Mouse (Mus musculus): ENCODE measurements around the gene Slc16a13. TPM values are rescaled to one million over a fixed set of nuclear protein-coding genes. Genes with fewer than 3 reads are reported as not detected.

The Slc16a13 gene
- 9.4 and 10.5 TPM in 2 replicates for polyA plus RNA-seq (2015; fragmentation: Nextera tagmentation; extraction: Ambion mirVana)

GRCm38 (mm10) chr11:70220731-70221602 is at the start of gene Slc16a13:
Slc16a13 (minus strand) TSS chr11:70221064.
- Histone ChIP-seq H3K9ac (ENCODE audit: low read length) (peak within 1 kb of the TSS; percentile 85), H3K36me3 (ENCODE audit: control insufficient read depth, insufficient read depth, low read length) (no peaks in the 10 kb centered on the region), H3K9me3 (replicated peaks; ENCODE audit: control insufficient read depth, low read length) (no peaks in the 10 kb centered on the region), H3K4me2 (ENCODE audit: low read depth, low read length) (peak within 1 kb of the TSS; percentile 99), H3K4me3 (replicated peaks; ENCODE audit: low read length) (peak within 1 kb of the TSS; percentile 61), H3K27me3 (ENCODE audit: control insufficient read depth, insufficient read depth, low read length) (peaks cover 7% of the 10 kb centered on the region; the same call in 1 of the 2 replicates), H3K27ac (ENCODE audit: low read length) (peak within 1 kb of the TSS; percentile 90), H3K4me1 (ENCODE audit: control insufficient read depth, insufficient read depth, low read length) (peaks cover 13% of the 10 kb centered on the region)
- under 1% methylated on average over 28 of the region's 28 CpGs for WGBS
- ATAC-seq (ENCODE audit: insufficient read depth, low FRiP score), result peak; percentile 97

- H3K4me1 ChIP-seq (ENCODE audit: control insufficient read depth, insufficient read depth, low read length), result peaks cover 7% of the 10 kb centered on the region; the same call in 1 of the 2 replicates
- H3K36me3 ChIP-seq (ENCODE audit: control insufficient read depth, insufficient read depth, low read length), result no peaks in the 10 kb centered on the region
- H3K9ac ChIP-seq (ENCODE audit: low read length), result no peak overlapping the region
- 74% methylated on average over 1 of the region's 1 CpGs for WGBS
- no peak overlapping the region for H3K4me3 ChIP-seq (replicated peaks; ENCODE audit: low read length)
- no peak for ATAC-seq (ENCODE audit: insufficient read depth, low FRiP score)
- H3K27me3 ChIP-seq (ENCODE audit: control insufficient read depth, insufficient read depth, low read length), result no peaks in the 10 kb centered on the region
- no peak overlapping the region for H3K4me2 ChIP-seq (ENCODE audit: low read depth, low read length)
- peak overlapping the region; percentile 60 for H3K27ac ChIP-seq (ENCODE audit: low read length)
- H3K9me3 ChIP-seq (replicated peaks; ENCODE audit: control insufficient read depth, low read length), result no peaks in the 10 kb centered on the region
Observed at GRCm38 (mm10) chr11:70266405-70266804, 45.5 kb upstream of the Slc16a13 start.

- Histone ChIP-seq H3K27me3 (ENCODE audit: control insufficient read depth, insufficient read depth, low read length) (no peaks in the 10 kb centered on the region), H3K9ac (ENCODE audit: low read length) (no peak overlapping the region), H3K27ac (ENCODE audit: low read length) (peak overlapping the region; percentile 77), H3K4me1 (ENCODE audit: control insufficient read depth, insufficient read depth, low read length) (peaks cover 7% of the 10 kb centered on the region; the same call in 1 of the 2 replicates), H3K4me2 (ENCODE audit: low read depth, low read length) (no peak overlapping the region), H3K36me3 (ENCODE audit: control insufficient read depth, insufficient read depth, low read length) (no peaks in the 10 kb centered on the region), H3K9me3 (replicated peaks; ENCODE audit: control insufficient read depth, low read length) (no peaks in the 10 kb centered on the region), H3K4me3 (replicated peaks; ENCODE audit: low read length) (no peak overlapping the region)
- 50% methylated on average over 4 of the region's 4 CpGs for WGBS
- no peak for ATAC-seq (ENCODE audit: insufficient read depth, low FRiP score)
Observed at GRCm38 (mm10) chr11:70265819-70266218, 45.0 kb upstream of the Slc16a13 start.

GRCm38 (mm10) chr11:70265252-70265651 is 44.4 kb upstream of the Slc16a13 start:
- Histone ChIP-seq H3K9ac (ENCODE audit: low read length) (no peak overlapping the region), H3K4me2 (ENCODE audit: low read depth, low read length) (no peak overlapping the region), H3K27me3 (ENCODE audit: control insufficient read depth, insufficient read depth, low read length) (no peaks in the 10 kb centered on the region), H3K4me1 (ENCODE audit: control insufficient read depth, insufficient read depth, low read length) (peaks cover 7% of the 10 kb centered on the region; the same call in 1 of the 2 replicates), H3K4me3 (replicated peaks; ENCODE audit: low read length) (no peak overlapping the region), H3K36me3 (ENCODE audit: control insufficient read depth, insufficient read depth, low read length) (no peaks in the 10 kb centered on the region), H3K27ac (ENCODE audit: low read length) (peak overlapping the region; percentile 77), H3K9me3 (replicated peaks; ENCODE audit: control insufficient read depth, low read length) (no peaks in the 10 kb centered on the region)
- no peak for ATAC-seq (ENCODE audit: insufficient read depth, low FRiP score)
- 41% methylated on average over 3 of the region's 3 CpGs for WGBS

GRCm38 (mm10) chr11:70259035-70259434 is 38.2 kb upstream of the Slc16a13 start:
- WGBS, result 83% methylated on average over 4 of the region's 4 CpGs
- H3K9me3 ChIP-seq (replicated peaks; ENCODE audit: control insufficient read depth, low read length), result no peaks in the 10 kb centered on the region
- H3K27me3 ChIP-seq (ENCODE audit: control insufficient read depth, insufficient read depth, low read length), result peaks cover 10% of the 10 kb centered on the region
- H3K4me2 ChIP-seq (ENCODE audit: low read depth, low read length), result no peak overlapping the region
- H3K4me3 ChIP-seq (replicated peaks; ENCODE audit: low read length), result no peak overlapping the region
- ATAC-seq (ENCODE audit: insufficient read depth, low FRiP score), result no peak
- no peak overlapping the region for H3K27ac ChIP-seq (ENCODE audit: low read length)
- H3K9ac ChIP-seq (ENCODE audit: low read length), result no peak overlapping the region
- H3K36me3 ChIP-seq (ENCODE audit: control insufficient read depth, insufficient read depth, low read length), result no peaks in the 10 kb centered on the region
- H3K4me1 ChIP-seq (ENCODE audit: control insufficient read depth, insufficient read depth, low read length), result peaks cover 9% of the 10 kb centered on the region; the same call in 1 of the 2 replicates

GRCm38 (mm10) chr11:70254931-70255531 is 34.2 kb upstream of the Slc16a13 start, which contains the start of gene Alox12:
Alox12 (minus strand) TSS chr11:70255353.
- WGBS, result 2% methylated on average over 25 of the region's 25 CpGs
- ATAC-seq (ENCODE audit: insufficient read depth, low FRiP score), result peak; percentile 67; the same call in 1 of the 2 replicates
- peak within 1 kb of the TSS; percentile 50 for H3K4me3 ChIP-seq (replicated peaks; ENCODE audit: low read length)
- peak within 1 kb of the TSS; percentile 74 for H3K9ac ChIP-seq (ENCODE audit: low read length)
- H3K27ac ChIP-seq (ENCODE audit: low read length), result peak within 1 kb of the TSS; percentile 66
- peaks cover 29% of the 10 kb centered on the region for H3K27me3 ChIP-seq (ENCODE audit: control insufficient read depth, insufficient read depth, low read length)
- H3K4me1 ChIP-seq (ENCODE audit: control insufficient read depth, insufficient read depth, low read length), result peaks cover 9% of the 10 kb centered on the region; the same call in 1 of the 2 replicates
- H3K36me3 ChIP-seq (ENCODE audit: control insufficient read depth, insufficient read depth, low read length), result no peaks in the 10 kb centered on the region
- H3K9me3 ChIP-seq (replicated peaks; ENCODE audit: control insufficient read depth, low read length), result no peaks in the 10 kb centered on the region
- H3K4me2 ChIP-seq (ENCODE audit: low read depth, low read length), result peak within 1 kb of the TSS; percentile 61

- peak overlapping the region; percentile 74 for H3K9ac ChIP-seq (ENCODE audit: low read length)
- peaks cover 29% of the 10 kb centered on the region for H3K27me3 ChIP-seq (ENCODE audit: control insufficient read depth, insufficient read depth, low read length)
- peaks cover 9% of the 10 kb centered on the region; the same call in 1 of the 2 replicates for H3K4me1 ChIP-seq (ENCODE audit: control insufficient read depth, insufficient read depth, low read length)
- peak overlapping the region; percentile 50 for H3K4me3 ChIP-seq (replicated peaks; ENCODE audit: low read length)
- ATAC-seq (ENCODE audit: insufficient read depth, low FRiP score), result no peak
- peak overlapping the region; percentile 66; the same call in 1 of the 2 replicates for H3K27ac ChIP-seq (ENCODE audit: low read length)
- H3K4me2 ChIP-seq (ENCODE audit: low read depth, low read length), result peak overlapping the region; percentile 61
- no peaks in the 10 kb centered on the region for H3K36me3 ChIP-seq (ENCODE audit: control insufficient read depth, insufficient read depth, low read length)
- no peaks in the 10 kb centered on the region for H3K9me3 ChIP-seq (replicated peaks; ENCODE audit: control insufficient read depth, low read length)
- WGBS, result 3% methylated on average over 18 of the region's 18 CpGs
Observed at GRCm38 (mm10) chr11:70254337-70254736, 33.5 kb upstream of the Slc16a13 start.

- Histone ChIP-seq H3K4me1 (ENCODE audit: control insufficient read depth, insufficient read depth, low read length) (peaks cover 9% of the 10 kb centered on the region; the same call in 1 of the 2 replicates), H3K9ac (ENCODE audit: low read length) (no peak overlapping the region), H3K36me3 (ENCODE audit: control insufficient read depth, insufficient read depth, low read length) (no peaks in the 10 kb centered on the region), H3K9me3 (replicated peaks; ENCODE audit: control insufficient read depth, low read length) (no peaks in the 10 kb centered on the region), H3K4me2 (ENCODE audit: low read depth, low read length) (no peak overlapping the region), H3K27ac (ENCODE audit: low read length) (no peak overlapping the region), H3K27me3 (ENCODE audit: control insufficient read depth, insufficient read depth, low read length) (peaks cover 29% of the 10 kb centered on the region), H3K4me3 (replicated peaks; ENCODE audit: low read length) (no peak overlapping the region)
- no peak for ATAC-seq (ENCODE audit: insufficient read depth, low FRiP score)
- WGBS, result 76% methylated on average over 8 of the region's 8 CpGs
Observed at GRCm38 (mm10) chr11:70251853-70252252, 31.0 kb upstream of the Slc16a13 start.

- Histone ChIP-seq H3K9ac (ENCODE audit: low read length) (no peak overlapping the region), H3K9me3 (replicated peaks; ENCODE audit: control insufficient read depth, low read length) (no peaks in the 10 kb centered on the region), H3K4me1 (ENCODE audit: control insufficient read depth, insufficient read depth, low read length) (peaks cover 7% of the 10 kb centered on the region; the same call in 1 of the 2 replicates), H3K27ac (ENCODE audit: low read length) (no peak overlapping the region), H3K4me2 (ENCODE audit: low read depth, low read length) (no peak overlapping the region), H3K27me3 (ENCODE audit: control insufficient read depth, insufficient read depth, low read length) (peaks cover 26% of the 10 kb centered on the region), H3K4me3 (replicated peaks; ENCODE audit: low read length) (no peak overlapping the region), H3K36me3 (ENCODE audit: control insufficient read depth, insufficient read depth, low read length) (no peaks in the 10 kb centered on the region)
- WGBS, result 65% methylated on average over 11 of the region's 11 CpGs
- no peak for ATAC-seq (ENCODE audit: insufficient read depth, low FRiP score)
Observed at GRCm38 (mm10) chr11:70250150-70250549, 29.3 kb upstream of the Slc16a13 start.

Data from stomach, embryonic 16.5 days (tissue).